Mouse (Mus musculus): ENCODE measurements around the gene Dnph1. TPM values are rescaled to one million over a fixed set of nuclear protein-coding genes. Genes with fewer than 3 reads are reported as not detected.

Dnph1 gene
- polyA plus RNA-seq, 1 experiment from 2014 or later: 43.0 TPM

- no peak for ATAC-seq (ENCODE audit: borderline replicate concordance, extremely low read depth, low FRiP score, low TSS enrichment)
- H3K4me1 ChIP-seq: no peaks in the 10 kb centered on the region
- H3K27ac ChIP-seq: no peak overlapping the region
- H3K36me3 ChIP-seq: no peaks in the 10 kb centered on the region; the same call in none of the 2 replicates
- no peak overlapping the region for H3K4me3 ChIP-seq
- H3K4me2 ChIP-seq: no peak overlapping the region
- WGBS: 70% methylated on average over 14 of the region's 14 CpGs
- H3K9ac ChIP-seq: no peak overlapping the region
- no peaks in the 10 kb centered on the region for H3K9me3 ChIP-seq
- H3K27me3 ChIP-seq: no peaks in the 10 kb centered on the region
These were observed 7.5 kb downstream of the Dnph1 start for GRCm38 (mm10) chr17:46503847-46504638.

- Histone ChIP-seq H3K36me3 (no peaks in the 10 kb centered on the region), H3K4me1 (no peaks in the 10 kb centered on the region), H3K4me3 (no peak overlapping the region), H3K27me3 (no peaks in the 10 kb centered on the region), H3K4me2 (no peak overlapping the region), H3K9me3 (no peaks in the 10 kb centered on the region), H3K9ac (no peak overlapping the region), H3K27ac (no peak overlapping the region)
- 83% methylated on average over 3 of the region's 3 CpGs for whole genome bisulfite sequencing
- ATAC-seq (ENCODE audit: borderline replicate concordance, extremely low read depth, low FRiP score, low TSS enrichment): no peak
These were observed 9.1 kb downstream of the Dnph1 start for GRCm38 (mm10) chr17:46505617-46506016.

DNA sequence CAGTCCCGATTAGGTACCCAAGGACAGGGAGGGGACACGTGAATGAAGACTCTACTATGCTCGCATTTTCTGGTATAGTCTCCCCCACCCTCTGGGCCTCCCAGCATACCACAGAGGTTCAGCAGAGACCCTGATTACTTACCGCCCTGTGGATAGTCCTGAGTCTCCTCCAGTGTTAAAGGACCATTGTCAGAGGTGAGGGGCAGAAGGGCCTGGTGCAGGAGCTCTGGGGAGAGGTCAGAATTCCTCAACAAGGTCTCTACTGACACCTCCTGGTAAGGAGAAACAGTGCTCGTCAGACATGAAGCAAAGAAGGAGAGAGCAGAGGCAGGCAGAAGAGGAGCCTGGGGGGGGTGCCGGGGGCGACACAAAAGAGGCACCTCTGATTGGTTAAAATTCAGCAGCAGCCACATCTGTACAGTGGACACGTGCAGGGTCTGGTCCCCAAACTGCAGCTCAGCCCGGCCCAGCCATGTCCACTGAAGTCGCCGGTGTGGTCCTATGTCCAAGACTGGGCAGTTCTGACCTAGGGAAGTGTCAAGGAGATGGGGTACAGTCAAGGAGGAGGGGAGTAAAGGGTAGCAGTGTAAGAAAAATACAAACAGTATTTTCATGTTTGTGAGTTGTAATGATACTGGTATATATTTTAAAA lies 14.7 kb downstream of the Dnph1 start:
- Histone ChIP-seq H3K36me3 (no peaks in the 10 kb centered on the region), H3K4me2 (no peak overlapping the region), H3K27me3 (no peaks in the 10 kb centered on the region), H3K4me1 (no peaks in the 10 kb centered on the region), H3K4me3 (no peak overlapping the region), H3K9me3 (no peaks in the 10 kb centered on the region), H3K9ac (no peak overlapping the region), H3K27ac (no peak overlapping the region)
- ATAC-seq (ENCODE audit: borderline replicate concordance, extremely low read depth, low FRiP score, low TSS enrichment): 0 out of 2 replicates have a peak, but pooled peaks have one; percentile 35
- 45% methylated on average over 11 of the region's 11 CpGs for WGBS

GRCm38 (mm10) chr17:46513329-46513728 lies 16.8 kb downstream of the Dnph1 start:
- Histone ChIP-seq H3K4me1 (no peaks in the 10 kb centered on the region), H3K9ac (no peak overlapping the region), H3K27ac (no peak overlapping the region), H3K9me3 (no peaks in the 10 kb centered on the region), H3K4me2 (no peak overlapping the region), H3K36me3 (no peaks in the 10 kb centered on the region), H3K27me3 (no peaks in the 10 kb centered on the region), H3K4me3 (no peak overlapping the region)
- 61% methylated on average over 2 of the region's 2 CpGs for WGBS
- no peak for ATAC-seq (ENCODE audit: borderline replicate concordance, extremely low read depth, low FRiP score, low TSS enrichment)

DNA sequence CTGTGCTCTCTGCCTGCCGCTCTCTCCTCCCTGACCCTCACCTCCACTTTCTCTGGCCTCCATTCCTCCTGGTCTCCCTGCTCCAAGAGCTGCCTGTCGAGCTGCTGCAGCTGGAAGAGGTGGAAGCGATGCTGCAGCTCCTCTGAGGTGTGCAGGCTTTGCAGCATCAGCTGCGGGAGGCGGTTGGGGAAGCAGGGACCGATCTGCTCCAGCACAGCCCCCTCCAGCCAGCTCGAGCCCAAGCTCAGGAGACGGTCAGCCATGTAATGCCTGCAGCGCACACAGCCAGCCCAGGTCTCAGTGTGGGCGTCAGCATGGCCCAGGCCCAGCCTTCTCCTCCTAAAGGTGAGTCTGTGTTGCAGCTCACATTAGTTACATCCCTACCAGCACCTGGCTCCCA lies 23.5 kb downstream of the Dnph1 start:
- H3K4me3 ChIP-seq: peak overlapping the region; percentile 25
- no peak overlapping the region for H3K9ac ChIP-seq
- no peak for ATAC-seq (ENCODE audit: borderline replicate concordance, extremely low read depth, low FRiP score, low TSS enrichment)
- WGBS: 55% methylated on average over 10 of the region's 10 CpGs
- H3K27me3 ChIP-seq: peaks cover 28% of the 10 kb centered on the region
- no peak overlapping the region for H3K27ac ChIP-seq
- peaks cover 6% of the 10 kb centered on the region for H3K4me1 ChIP-seq
- no peaks in the 10 kb centered on the region for H3K36me3 ChIP-seq
- peak overlapping the region; percentile 45 for H3K4me2 ChIP-seq
- H3K9me3 ChIP-seq: no peaks in the 10 kb centered on the region

- Histone ChIP-seq H3K4me3 (peak overlapping the region; percentile 25), H3K36me3 (no peaks in the 10 kb centered on the region), H3K9me3 (no peaks in the 10 kb centered on the region), H3K9ac (peak overlapping the region; percentile 19), H3K27me3 (peaks cover 28% of the 10 kb centered on the region), H3K27ac (no peak overlapping the region), H3K4me1 (peaks cover 6% of the 10 kb centered on the region), H3K4me2 (peak overlapping the region; percentile 45)
- ATAC-seq (ENCODE audit: borderline replicate concordance, extremely low read depth, low FRiP score, low TSS enrichment): peak; percentile 58; the same call in 1 of the 2 replicates
- WGBS: 17% methylated on average over 25 of the region's 25 CpGs
These were observed 24.0 kb downstream of the Dnph1 start for GRCm38 (mm10) chr17:46520385-46520979.

GRCm38 (mm10) chr17:46521174-46521573 lies 24.7 kb downstream of the Dnph1 start:
- WGBS: 59% methylated on average over 9 of the region's 9 CpGs

GRCm38 (mm10) chr17:46521963-46522668 lies 25.6 kb downstream of the Dnph1 start:
- no peaks in the 10 kb centered on the region for H3K9me3 ChIP-seq
- 47% methylated on average over 24 of the region's 24 CpGs for WGBS

More at GRCm38 (mm10) chr17:46521174-46521573, 24.7 kb downstream of the Dnph1 start:
- no peak overlapping the region for H3K27ac ChIP-seq
- peak overlapping the region; percentile 19; the same call in 1 of the 2 replicates for H3K9ac ChIP-seq
- no peak overlapping the region for H3K4me3 ChIP-seq
- no peak for ATAC-seq (ENCODE audit: borderline replicate concordance, extremely low read depth, low FRiP score, low TSS enrichment)
- H3K4me2 ChIP-seq: peak overlapping the region; percentile 45; the same call in 1 of the 2 replicates
- peaks cover 28% of the 10 kb centered on the region for H3K27me3 ChIP-seq
- no peaks in the 10 kb centered on the region for H3K36me3 ChIP-seq
- no peaks in the 10 kb centered on the region for H3K9me3 ChIP-seq
- peaks cover 6% of the 10 kb centered on the region for H3K4me1 ChIP-seq

GRCm38 (mm10) chr17:46525065-46525464 lies 28.6 kb downstream of the Dnph1 start:
- Histone ChIP-seq H3K9ac (no peak overlapping the region), H3K4me1 (peaks cover 6% of the 10 kb centered on the region), H3K27me3 (peaks cover 21% of the 10 kb centered on the region), H3K4me3 (no peak overlapping the region), H3K9me3 (no peaks in the 10 kb centered on the region), H3K4me2 (no peak overlapping the region), H3K36me3 (no peaks in the 10 kb centered on the region), H3K27ac (no peak overlapping the region)
- WGBS: 58% methylated on average over 10 of the region's 10 CpGs
- ATAC-seq (ENCODE audit: borderline replicate concordance, extremely low read depth, low FRiP score, low TSS enrichment): no peak

More at GRCm38 (mm10) chr17:46521963-46522668, 25.6 kb downstream of the Dnph1 start:
- Histone ChIP-seq H3K36me3 (no peaks in the 10 kb centered on the region), H3K4me2 (no peak overlapping the region), H3K9ac (no peak overlapping the region), H3K27ac (no peak overlapping the region), H3K4me1 (peaks cover 6% of the 10 kb centered on the region), H3K27me3 (peaks cover 28% of the 10 kb centered on the region), H3K4me3 (no peak overlapping the region)
- no peak for ATAC-seq (ENCODE audit: borderline replicate concordance, extremely low read depth, low FRiP score, low TSS enrichment)

- H3K4me3 ChIP-seq: no peak overlapping the region
- peak; percentile 55; the same call in 1 of the 2 replicates for ATAC-seq (ENCODE audit: borderline replicate concordance, extremely low read depth, low FRiP score, low TSS enrichment)
- WGBS: 36% methylated on average over 12 of the region's 12 CpGs
These were observed 29.2 kb downstream of the Dnph1 start for GRCm38 (mm10) chr17:46525579-46526307.

DNA sequence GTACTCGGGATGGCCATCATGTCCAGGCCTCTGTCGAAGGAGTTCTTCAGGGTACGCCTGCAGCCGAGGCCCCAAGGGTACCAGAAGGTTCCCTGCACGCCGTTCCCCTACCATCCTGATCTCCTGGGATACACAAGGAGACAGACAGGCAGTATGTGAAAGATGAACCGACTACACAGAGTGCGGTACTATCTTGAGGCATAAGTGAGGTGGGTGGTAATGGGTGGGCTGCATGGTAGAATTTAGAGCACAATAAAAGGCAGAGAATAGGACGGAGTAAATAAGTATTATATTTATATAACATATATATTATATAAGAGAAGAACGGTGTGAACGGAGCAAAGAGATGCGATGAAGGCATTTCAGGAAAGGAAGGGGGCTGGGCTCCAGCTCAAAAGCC lies 47.1 kb downstream of the Dnph1 start:
- H3K9me3 ChIP-seq: no peaks in the 10 kb centered on the region
- no peak overlapping the region for H3K9ac ChIP-seq
- H3K4me2 ChIP-seq: no peak overlapping the region
- H3K4me1 ChIP-seq: peaks cover 25% of the 10 kb centered on the region
- no peak overlapping the region for H3K4me3 ChIP-seq
- no peak overlapping the region for H3K27ac ChIP-seq
- 0 out of 2 replicates have a peak, but pooled peaks cover 3% of the 10 kb centered on the region for H3K27me3 ChIP-seq
- WGBS: 88% methylated on average over 12 of the region's 12 CpGs
- peaks cover 11% of the 10 kb centered on the region for H3K36me3 ChIP-seq
- ATAC-seq (ENCODE audit: borderline replicate concordance, extremely low read depth, low FRiP score, low TSS enrichment): no peak

More at GRCm38 (mm10) chr17:46525579-46526307, 29.2 kb downstream of the Dnph1 start:
- Histone ChIP-seq H3K36me3 (no peaks in the 10 kb centered on the region), H3K9me3 (no peaks in the 10 kb centered on the region), H3K4me1 (peaks cover 3% of the 10 kb centered on the region), H3K27ac (no peak overlapping the region), H3K9ac (no peak overlapping the region), H3K4me2 (no peak overlapping the region), H3K27me3 (peaks cover 17% of the 10 kb centered on the region)

Measured in lung, embryonic 15.5 days (tissue).